Mouse (Mus musculus): ENCODE results near the gene Mex3d. TPM values are rescaled to one million over a fixed set of nuclear protein-coding genes. Genes with fewer than 3 reads are reported as not detected.

Mex3d gene
- 2.8 and 3.6 TPM in 2 replicates for polyA plus RNA-seq (2015; fragmentation: Nextera tagmentation; extraction: Ambion mirVana)

GRCm38 (mm10) chr10:80387522-80387959, at the start of gene Mex3d:
TSS of gene Mex3d (minus strand) at chr10:80387659.

DNA sequence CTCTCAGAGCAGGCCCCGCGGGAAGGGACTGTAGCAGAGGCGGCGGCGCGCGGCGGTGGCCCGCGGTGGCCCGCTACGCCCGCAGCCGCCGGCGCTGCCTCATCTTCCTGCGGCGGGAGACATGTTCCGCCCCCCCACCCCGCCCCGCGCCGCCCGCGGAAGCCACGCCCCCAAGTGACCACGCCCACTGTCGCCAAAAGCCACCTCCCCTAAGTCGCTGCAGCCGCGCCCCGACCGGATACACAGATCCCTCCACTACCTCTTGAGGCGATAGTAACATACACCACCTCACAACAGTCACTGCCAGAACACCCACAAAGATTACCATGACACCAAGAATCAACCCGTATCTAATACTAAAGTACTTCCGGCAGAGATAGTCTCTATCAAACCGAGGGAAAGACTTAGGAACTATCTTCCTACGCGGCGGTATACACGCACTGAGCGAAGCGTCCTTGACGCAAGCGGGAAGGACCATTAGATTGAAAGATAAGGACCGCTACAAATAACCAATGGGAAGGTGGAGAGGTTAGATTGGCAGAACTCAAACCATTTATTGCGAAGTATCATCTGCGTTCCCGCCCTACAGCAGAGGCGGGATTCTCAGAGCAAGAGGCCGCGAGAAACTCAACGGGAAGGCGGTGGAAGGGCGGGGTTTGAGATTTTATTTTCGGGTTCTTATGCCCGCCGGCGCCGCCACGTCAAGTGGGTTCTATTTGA, 46.2 kb upstream of the Mex3d start, which contains the start of gene Tcf3:
Gene Tcf3, minus strand, starts transcription at position 135 of the 720 bp plus-strand sequence.

GRCm38 (mm10) chr10:80406684-80407501, 19.4 kb upstream of the Mex3d start, which contains the start of gene Uqcr11:
TSS of gene Uqcr11 (minus strand) at chr10:80406830.

DNA sequence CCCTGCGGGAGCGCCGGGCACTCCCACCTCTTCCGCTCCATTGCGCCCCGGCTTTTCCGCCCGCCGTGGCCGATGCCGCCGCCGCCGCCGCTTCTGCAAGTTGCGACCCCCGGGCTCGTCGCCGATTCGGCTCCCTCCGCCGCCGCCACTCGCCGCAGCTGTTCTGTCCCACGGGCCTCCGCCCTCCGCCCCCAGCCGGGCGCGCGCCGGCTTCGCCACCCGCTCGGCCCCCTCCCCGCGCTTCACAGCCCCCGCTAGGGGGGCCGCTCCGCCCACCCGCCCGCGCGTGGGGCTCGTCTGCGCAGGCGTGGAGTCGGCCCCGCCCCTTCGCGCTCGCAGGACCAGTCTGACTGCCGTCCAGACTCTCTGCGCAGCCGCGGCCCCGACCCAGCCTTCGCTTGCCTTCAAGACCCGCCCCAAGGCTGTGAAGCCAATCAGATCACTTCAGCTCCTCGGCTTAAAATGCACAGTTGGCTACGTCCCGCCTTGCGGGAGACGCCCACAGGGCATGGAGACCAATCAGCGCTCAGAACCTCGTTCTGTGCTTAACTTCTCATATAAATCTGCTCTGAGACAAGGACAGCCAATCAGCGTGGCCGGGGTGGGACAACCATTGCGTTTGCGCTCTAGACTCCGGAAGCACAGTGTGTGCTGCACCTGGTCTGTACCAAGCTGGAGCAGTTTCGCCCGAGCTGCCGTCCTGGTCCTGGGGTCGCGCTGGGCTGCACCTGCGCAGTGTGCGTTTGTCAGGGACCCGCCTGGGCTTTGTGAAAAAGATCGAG, 11.9 kb upstream of the Mex3d start, which contains the start of gene Mbd3:
Gene Mbd3, minus strand, starts transcription at position 360 of the 782 bp plus-strand sequence.

GRCm38 (mm10) chr10:80356001-80356682, 31.3 kb downstream of the Mex3d start, which contains the start of gene Plk5:
TSS of gene Plk5 (plus strand) at chr10:80356459.

DNA sequence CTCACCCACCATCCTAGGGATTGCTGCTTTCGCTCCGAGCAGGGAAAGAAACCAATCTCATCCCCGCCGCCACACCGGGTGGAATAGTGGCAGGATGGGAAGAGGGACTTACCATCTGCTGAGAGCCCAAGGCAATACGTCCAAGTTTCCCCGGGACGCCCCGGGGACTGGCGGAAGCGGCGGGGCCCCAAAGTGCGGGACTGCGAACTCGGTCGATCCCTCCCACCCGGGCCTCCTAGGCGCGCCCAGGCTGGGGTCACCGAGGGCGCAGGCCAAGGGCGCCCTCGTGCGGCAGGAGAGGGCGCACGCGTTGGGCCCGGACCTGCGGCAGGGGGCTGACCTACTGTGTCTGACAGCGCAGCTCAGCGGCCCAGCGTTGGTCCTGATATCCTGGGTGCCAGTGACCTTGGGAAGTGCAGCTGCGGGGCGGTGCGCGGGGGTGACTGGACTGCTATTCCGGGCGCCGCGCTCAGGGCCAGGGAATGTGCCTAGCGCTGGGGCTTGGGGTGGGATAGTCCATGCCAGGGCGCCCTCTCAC, 39.1 kb downstream of the Mex3d start, which contains the start of gene Adamtsl5:
Gene Adamtsl5, minus strand, starts transcription at position 169 of the 538 bp plus-strand sequence.

Small RNA genes within 50 kb of the gene (microRNA-seq; reads per million reads assigned to microRNA genes)
- gene Gm22721: 0 to 0.20 reads per million in 2 experiments

Other genes starting within 250 kb of the Mex3d start
- gene Atp5d, start 249.0 kb downstream of the Mex3d start, polyA plus RNA-seq (2015; fragmentation: Nextera tagmentation; extraction: Ambion mirVana): 1,084 and 1,218 TPM in 2 replicates
- 0.37 and 0.73 TPM in 2 replicates for gene Cbarp, start 246.8 kb downstream of the Mex3d start, polyA plus RNA-seq (2015; fragmentation: Nextera tagmentation; extraction: Ambion mirVana)
- gene Midn, start 239.4 kb downstream of the Mex3d start, polyA plus RNA-seq (2015; fragmentation: Nextera tagmentation; extraction: Ambion mirVana): 6.1 and 8.5 TPM in 2 replicates
- gene Cirbp, start 221.7 kb downstream of the Mex3d start, polyA plus RNA-seq (2015; fragmentation: Nextera tagmentation; extraction: Ambion mirVana): 202 and 207 TPM in 2 replicates
- gene 1600002K03Rik, start 214.7 kb downstream of the Mex3d start, polyA plus RNA-seq (2015; fragmentation: Nextera tagmentation; extraction: Ambion mirVana): 4.9 and 6.3 TPM in 2 replicates
- 3.7 and 4.3 TPM in 2 replicates for gene Efna2, start 208.2 kb downstream of the Mex3d start, polyA plus RNA-seq (2015; fragmentation: Nextera tagmentation; extraction: Ambion mirVana)
- gene Mum1, start 161.2 kb downstream of the Mex3d start, polyA plus RNA-seq (2015; fragmentation: Nextera tagmentation; extraction: Ambion mirVana): 44.5 and 52.6 TPM in 2 replicates
- 696 and 892 TPM in 2 replicates for gene Ndufs7, start 138.5 kb downstream of the Mex3d start, polyA plus RNA-seq (2015; fragmentation: Nextera tagmentation; extraction: Ambion mirVana)
- gene Gamt, start 126.6 kb downstream of the Mex3d start, polyA plus RNA-seq (2015; fragmentation: Nextera tagmentation; extraction: Ambion mirVana): 487 and 520 TPM in 2 replicates
- gene Dazap1, start 126.2 kb downstream of the Mex3d start, polyA plus RNA-seq (2015; fragmentation: Nextera tagmentation; extraction: Ambion mirVana): 25.6 and 28.9 TPM in 2 replicates
- 529 and 552 TPM in 2 replicates for gene Rps15, start 95.2 kb downstream of the Mex3d start, polyA plus RNA-seq (2015; fragmentation: Nextera tagmentation; extraction: Ambion mirVana)
- 0.19 and 0.21 TPM in 2 replicates for gene Apc2, start 91.7 kb downstream of the Mex3d start, polyA plus RNA-seq (2015; fragmentation: Nextera tagmentation; extraction: Ambion mirVana)
- 23.0 and 30.4 TPM in 2 replicates for gene 2310011J03Rik, start 67.1 kb downstream of the Mex3d start, polyA plus RNA-seq (2015; fragmentation: Nextera tagmentation; extraction: Ambion mirVana)
- gene Pcsk4, start 58.2 kb downstream of the Mex3d start, polyA plus RNA-seq (2015; fragmentation: Nextera tagmentation; extraction: Ambion mirVana): 2.4 and 4.2 TPM in 2 replicates
- gene Reep6, start 57.7 kb downstream of the Mex3d start, polyA plus RNA-seq (2015; fragmentation: Nextera tagmentation; extraction: Ambion mirVana): 3.6 and 16.4 TPM in 2 replicates
- 12.6 and 13.8 TPM in 2 replicates for gene Adamtsl5, start 39.2 kb downstream of the Mex3d start, polyA plus RNA-seq (2015; fragmentation: Nextera tagmentation; extraction: Ambion mirVana)
- 0.14 and 0.23 TPM in 2 replicates for gene Plk5, start 31.2 kb downstream of the Mex3d start, polyA plus RNA-seq (2015; fragmentation: Nextera tagmentation; extraction: Ambion mirVana)
- 82.3 and 101 TPM in 2 replicates for gene Mbd3, start 11.9 kb upstream of the Mex3d start, polyA plus RNA-seq (2015; fragmentation: Nextera tagmentation; extraction: Ambion mirVana)
- 1,315 and 1,562 TPM in 2 replicates for gene Uqcr11, start 19.2 kb upstream of the Mex3d start, polyA plus RNA-seq (2015; fragmentation: Nextera tagmentation; extraction: Ambion mirVana)
- gene Tcf3, start 46.0 kb upstream of the Mex3d start, polyA plus RNA-seq (2015; fragmentation: Nextera tagmentation; extraction: Ambion mirVana): 28.8 and 33.8 TPM in 2 replicates
- not detected in 2 replicates for gene Onecut3, start 107.2 kb upstream of the Mex3d start, polyA plus RNA-seq (2015; fragmentation: Nextera tagmentation; extraction: Ambion mirVana)
- 0.05 TPM in 1 of 2 replicates, not detected in the other for gene Atp8b3, start 151.5 kb upstream of the Mex3d start, polyA plus RNA-seq (2015; fragmentation: Nextera tagmentation; extraction: Ambion mirVana)
- gene Rexo1, start 173.9 kb upstream of the Mex3d start, polyA plus RNA-seq (2015; fragmentation: Nextera tagmentation; extraction: Ambion mirVana): 7.3 TPM in 2 replicates
- gene Klf16, start 189.7 kb upstream of the Mex3d start, polyA plus RNA-seq (2015; fragmentation: Nextera tagmentation; extraction: Ambion mirVana): 2.6 and 3.2 TPM in 2 replicates
- 76.8 and 93.8 TPM in 2 replicates for gene Abhd17a, start 202.7 kb upstream of the Mex3d start, polyA plus RNA-seq (2015; fragmentation: Nextera tagmentation; extraction: Ambion mirVana)
- gene Scamp4, start 215.2 kb upstream of the Mex3d start, polyA plus RNA-seq (2015; fragmentation: Nextera tagmentation; extraction: Ambion mirVana): 30.5 and 36.5 TPM in 2 replicates
- gene Adat3, start 215.2 kb upstream of the Mex3d start, polyA plus RNA-seq (2015; fragmentation: Nextera tagmentation; extraction: Ambion mirVana): 2.5 and 3.5 TPM in 2 replicates
- gene Gm49322, start 218.4 kb upstream of the Mex3d start, polyA plus RNA-seq (2015; fragmentation: Nextera tagmentation; extraction: Ambion mirVana): 0.87 and 1.2 TPM in 2 replicates
- gene Csnk1g2, start 235.2 kb upstream of the Mex3d start, polyA plus RNA-seq (2015; fragmentation: Nextera tagmentation; extraction: Ambion mirVana): 93.0 and 102 TPM in 2 replicates

All from skeletal muscle tissue, postnatal 0 days (tissue).